ENCODE assay signal across 9 mouse cellular contexts in the genomic region with DNA sequence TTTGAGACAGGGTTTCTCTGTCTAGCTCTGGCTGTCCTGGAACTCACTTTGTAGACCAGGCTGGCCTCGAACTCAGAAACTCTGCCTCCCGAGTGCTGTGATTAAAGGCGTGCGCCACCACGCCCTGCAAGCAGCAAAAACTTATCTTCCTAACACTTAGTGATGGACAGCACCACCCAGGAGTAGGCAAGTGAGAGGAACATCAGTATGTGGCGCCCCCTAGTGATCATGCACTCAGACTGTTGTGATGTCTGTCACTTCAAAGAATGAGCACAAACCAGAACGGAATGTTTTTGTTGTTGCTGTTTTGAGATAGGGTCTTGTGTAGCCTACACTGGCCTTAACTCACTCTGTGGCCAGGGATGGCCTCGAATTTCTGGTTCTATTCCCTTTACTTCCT. TPM values are rescaled to one million over a fixed set of nuclear protein-coding genes. Genes with fewer than 3 reads are reported as not detected.
DNase-seq lines count a peak whose midpoint lies in the region; ATAC-seq and TF ChIP-seq lines count a peak whose summit lies in the region.
"Had no signal": no experiment of that assay in that cellular context is flagged by ENCODE, and none has a peak within 500 bp of the region (broad histone marks: within the 10 kb centered on the region; RNA-seq: fewer than 3 reads in every experiment).

No protein-coding gene starts in this region.

- no peak overlapping the region for H3K4me3 ChIP-seq in lung, embryonic 14.5 days (ENCODE audit: low read depth, low read length)
- H3K4me3 ChIP-seq: limb, embryonic 15.5 days had no signal

- no peak overlapping the region for H3K9ac ChIP-seq in lung, embryonic 14.5 days
- H3K9ac ChIP-seq: limb, embryonic 15.5 days had no signal

- H3K36me3 ChIP-seq in lung, embryonic 14.5 days (ENCODE audit: insufficient read depth): no peaks in the 10 kb centered on the region
- H3K36me3 ChIP-seq: limb, embryonic 15.5 days had no signal

- peak; percentile 67 for TF ChIP-seq CTCF in lung, embryonic 14.5 days (IDR thresholded peaks at IDR 0.05; ENCODE audit: low read depth)

- WGBS in lung, embryonic 14.5 days: 33% methylated on average over 8 of the region's 8 CpGs

- ATAC-seq in cerebellum, adult (ENCODE audit: insufficient number of reproducible peaks, low FRiP score, low TSS enrichment): no peak
- ATAC-seq in lung, embryonic 14.5 days (ENCODE audit: insufficient read depth): no peak

- H3K27me3 ChIP-seq in lung, embryonic 14.5 days (ENCODE audit: insufficient read depth, low read length): no peaks in the 10 kb centered on the region
- H3K27me3 ChIP-seq: limb, embryonic 15.5 days had no signal

- peak; percentile 45 for DNase-seq in cerebellum, adult 9-10 months
- peak; percentile 86 for DNase-seq in B cell, adult 2 months
- peak; percentile 7 to 26 for DNase-seq in adrenal gland, postnatal 4 days (ENCODE audit: low spot score in 2 of 2)
- peak; percentile 33 to 45 for DNase-seq in frontal cortex, postnatal 36 days (ENCODE audit: low spot score in 2 of 2)
- peak; percentile 68 to 89 for DNase-seq in kidney, postnatal 25 days
- DNase-seq in lung, embryonic 14.5 days: peak; percentile 63
- DNase-seq in spleen, postnatal 36 days (ENCODE audit: low spot score in 2 of 2): peak; percentile 58 to 61

- H3K4me1 ChIP-seq in lung, embryonic 14.5 days (ENCODE audit: insufficient read depth): no peaks in the 10 kb centered on the region
- H3K4me1 ChIP-seq: limb, embryonic 15.5 days had no signal

- no peaks in the 10 kb centered on the region for H3K9me3 ChIP-seq in lung, embryonic 14.5 days (ENCODE audit: low read depth, low read length)
- H3K9me3 ChIP-seq: limb, embryonic 15.5 days had no signal

- H3K27ac ChIP-seq in lung, embryonic 14.5 days (ENCODE audit: low read depth): no peak overlapping the region
- H3K27ac ChIP-seq: limb, embryonic 15.5 days had no signal

- no peak overlapping the region for H3K4me2 ChIP-seq in lung, embryonic 14.5 days
- H3K4me2 ChIP-seq: limb, embryonic 15.5 days had no signal

RNA-seq across cellular contexts. Expression of a gene that starts 7.8 kb away (rescaled TPM):
- total RNA-seq in adrenal gland, postnatal 4 days (2021): 100 to 1,000 TPM; 147 to 157 TPM
- 172 and 184 TPM in 2 replicates for polyA plus RNA-seq in lung, embryonic 14.5 days (2014; fragmentation: Nextera tagmentation; extraction: Ambion mirVana)

RNA-seq across cellular contexts. Expression of a gene that starts 22.3 kb away (rescaled TPM):
- 10 to 100 TPM; 28.0 to 29.5 TPM for total RNA-seq in adrenal gland, postnatal 4 days (2021)
- 8.3 and 9.5 TPM in 2 replicates for polyA plus RNA-seq in lung, embryonic 14.5 days (2014; fragmentation: Nextera tagmentation; extraction: Ambion mirVana)

RNA-seq across cellular contexts. Expression of a gene that starts 34.1 kb away (rescaled TPM):
- total RNA-seq in adrenal gland, postnatal 4 days (2021): under 1 TPM; 0.08 to 0.23 TPM
- not detected in 2 replicates for polyA plus RNA-seq in lung, embryonic 14.5 days (2014; fragmentation: Nextera tagmentation; extraction: Ambion mirVana)
- polyA plus RNA-seq: limb, embryonic 15.5 days had no signal

Comparison
In these comparisons a context has a peak if more than half of its experiments do, and no peak if none do; other contexts are left out.
1. DNase-seq: peak in every context shown above with its lines; median percentile 86 in B cell, adult 2 months; 78 in kidney, postnatal 25 days; 63 in lung, embryonic 14.5 days; 60 in spleen, postnatal 36 days; 45 in cerebellum, adult 9-10 months; 39 in frontal cortex, postnatal 36 days; 16 in adrenal gland, postnatal 4 days.